Mouse (Mus musculus) stomach, embryonic 14.5 days (tissue): ENCODE measurements around the gene Zfp598. TPM values are rescaled to one million over a fixed set of nuclear protein-coding genes. Genes with fewer than 3 reads are reported as not detected.
A peak's percentile ranks its signal among the peaks of the same experiment; 100 is the strongest.

Experiments
- ATAC-seq: fragments of 200-750 bp; cut with Nextera tagmentation; 2 replicates; pipeline ENCODE4 v1.8.0; 2017; ENCODE audit warnings: low read depth, moderate TSS enrichment; ENCODE audit not compliant: insufficient number of reproducible peaks, insufficient read depth, low FRiP score
- H3K27ac ChIP-seq: fragments of 300-500 bp; sonication (generic); 2 replicates; pipeline ENCODE4 v1.5.1; 2014; ENCODE audit warnings: mild to moderate bottlenecking, low read length, moderate library complexity, mixed read lengths
- H3K27me3 ChIP-seq: fragments of 300-500 bp; sonication (generic); 2 replicates; pipeline ENCODE4 v1.6.1; 2014; ENCODE audit warnings: low read length, control low read depth, mixed read lengths; ENCODE audit not compliant: control insufficient read depth, insufficient read depth
- H3K36me3 ChIP-seq: fragments of 300-500 bp; sonication (generic); 2 replicates; pipeline ENCODE4 v1.6.1; 2014; ENCODE audit warnings: mild to moderate bottlenecking, control low read depth, low read length, moderate library complexity, mixed read lengths; ENCODE audit not compliant: control insufficient read depth, insufficient read depth
- H3K4me1 ChIP-seq: fragments of 300-500 bp; sonication (generic); 2 replicates; pipeline ENCODE4 v1.6.1; 2014; ENCODE audit warnings: low read length, control low read depth, mixed read lengths; ENCODE audit not compliant: control insufficient read depth, insufficient read depth
- H3K4me2 ChIP-seq: fragments of 300-500 bp; sonication (generic); replicated peaks from 2 replicates; pipeline ENCODE4 v1.6.1; 2014; ENCODE audit warnings: low read depth, low read length, control low read depth
- H3K4me3 ChIP-seq: fragments of 300-500 bp; sonication (generic); 2 replicates; pipeline ENCODE4 v1.5.1; 2014; ENCODE audit warnings: low read depth, low read length, control low read depth
- H3K9ac ChIP-seq: fragments of 300-500 bp; sonication (generic); replicated peaks from 2 replicates; pipeline ENCODE4 v1.6.1; 2014; ENCODE audit warnings: low read depth, mild to moderate bottlenecking, control low read depth, low read length, moderate library complexity, mixed read lengths
- H3K9me3 ChIP-seq: fragments of 300-500 bp; sonication (generic); 2 replicates; pipeline ENCODE4 v1.6.1; 2016; ENCODE audit warnings: low read depth, low read length, control low read depth; ENCODE audit not compliant: control insufficient read depth
- WGBS: fragments of 180-500 bp; shearing (Covaris S2); extraction: QIAGEN DNeasy Blood & Tissue Kit; methylation state at CpG from one replicate; pipeline ENCODE4 v1.1.7; 2014; 5-methylcytosine and 5-hydroxymethylcytosine counted together
- polyA plus RNA-seq: library from polyadenylated mRNA; unstranded; fragments of >200 nt; fragmentation: Nextera tagmentation; extraction: Ambion mirVana; gene quantifications from 2 replicates; pipeline ENCODE4 v1.2.1, GENCODE M21; 2014

Zfp598 gene
- polyA plus RNA-seq, 1 experiment from 2014 or later: 24.8 TPM

GRCm38 (mm10) chr17:24642791-24643343 lies 26.6 kb upstream of the Zfp598 start:
- Histone ChIP-seq H3K36me3 (peaks cover 9% of the 10 kb centered on the region; the same call in 1 of the 2 replicates), H3K27me3 (no peaks in the 10 kb centered on the region), H3K4me1 (peaks cover 36% of the 10 kb centered on the region), H3K4me3 (no peak overlapping the region), H3K4me2 (no peak overlapping the region), H3K9me3 (no peaks in the 10 kb centered on the region), H3K27ac (no peak overlapping the region), H3K9ac (no peak overlapping the region)
- 65% methylated on average over 6 of the region's 6 CpGs for WGBS
- no peak for ATAC-seq

GRCm38 (mm10) chr17:24644030-24644715 lies 25.3 kb upstream of the Zfp598 start:
- Histone ChIP-seq H3K4me2 (0 out of 2 replicates have a peak overlapping the region, but pooled peaks have one; percentile 10), H3K9me3 (no peaks in the 10 kb centered on the region), H3K27ac (peak overlapping the region; percentile 80), H3K27me3 (no peaks in the 10 kb centered on the region), H3K4me1 (peaks cover 32% of the 10 kb centered on the region), H3K4me3 (no peak overlapping the region), H3K9ac (peak overlapping the region; percentile 14; the same call in 1 of the 2 replicates), H3K36me3 (peaks cover 8% of the 10 kb centered on the region; the same call in 1 of the 2 replicates)
- WGBS: 36% methylated on average over 7 of the region's 7 CpGs
- ATAC-seq: no peak; the same call in 1 of the 2 replicates

- peak overlapping the region; percentile 14; the same call in 1 of the 2 replicates for H3K9ac ChIP-seq
- peaks cover 29% of the 10 kb centered on the region for H3K4me1 ChIP-seq
- H3K4me2 ChIP-seq: no peak overlapping the region
- WGBS: 75% methylated on average over 9 of the region's 9 CpGs
- H3K27ac ChIP-seq: peak overlapping the region; percentile 80
- peaks cover 3% of the 10 kb centered on the region; the same call in 1 of the 2 replicates for H3K36me3 ChIP-seq
- no peak for ATAC-seq
- H3K9me3 ChIP-seq: no peaks in the 10 kb centered on the region
- H3K4me3 ChIP-seq: no peak overlapping the region
- no peaks in the 10 kb centered on the region for H3K27me3 ChIP-seq
Observed at GRCm38 (mm10) chr17:24644875-24645721, 24.4 kb upstream of the Zfp598 start.

GRCm38 (mm10) chr17:24645916-24646315 lies 23.6 kb upstream of the Zfp598 start:
- Histone ChIP-seq H3K27ac (peak overlapping the region; percentile 80), H3K9me3 (no peaks in the 10 kb centered on the region), H3K4me1 (peaks cover 32% of the 10 kb centered on the region), H3K9ac (no peak overlapping the region), H3K27me3 (no peaks in the 10 kb centered on the region), H3K4me2 (no peak overlapping the region), H3K4me3 (no peak overlapping the region), H3K36me3 (peaks cover 3% of the 10 kb centered on the region; the same call in 1 of the 2 replicates)
- no peak for ATAC-seq
- 76% methylated on average over 3 of the region's 3 CpGs for WGBS

GRCm38 (mm10) chr17:24646381-24646780 lies 23.1 kb upstream of the Zfp598 start:
- Histone ChIP-seq H3K4me1 (peaks cover 32% of the 10 kb centered on the region), H3K4me3 (no peak overlapping the region), H3K27me3 (no peaks in the 10 kb centered on the region), H3K9me3 (no peaks in the 10 kb centered on the region), H3K4me2 (no peak overlapping the region), H3K27ac (no peak overlapping the region), H3K36me3 (peaks cover 3% of the 10 kb centered on the region; the same call in 1 of the 2 replicates), H3K9ac (no peak overlapping the region)
- no peak for ATAC-seq
- WGBS: 87% methylated on average over 4 of the region's 4 CpGs

- no peak overlapping the region for H3K4me3 ChIP-seq
- H3K9me3 ChIP-seq: no peaks in the 10 kb centered on the region
- 83% methylated on average over 11 of the region's 11 CpGs for WGBS
- H3K4me1 ChIP-seq: peaks cover 32% of the 10 kb centered on the region
- no peak for ATAC-seq
- H3K27ac ChIP-seq: no peak overlapping the region
- peaks cover 3% of the 10 kb centered on the region; the same call in 1 of the 2 replicates for H3K36me3 ChIP-seq
- H3K4me2 ChIP-seq: 0 out of 2 replicates have a peak overlapping the region, but pooled peaks have one; percentile 14
- no peak overlapping the region for H3K9ac ChIP-seq
- H3K27me3 ChIP-seq: no peaks in the 10 kb centered on the region
Observed at GRCm38 (mm10) chr17:24647493-24647892, 22.0 kb upstream of the Zfp598 start.

GRCm38 (mm10) chr17:24648731-24649377 lies 20.6 kb upstream of the Zfp598 start:
- Histone ChIP-seq H3K4me3 (peak overlapping the region; percentile 72), H3K4me1 (peaks cover 30% of the 10 kb centered on the region), H3K9me3 (no peaks in the 10 kb centered on the region), H3K27ac (no peak overlapping the region), H3K36me3 (peaks cover 3% of the 10 kb centered on the region; the same call in 1 of the 2 replicates), H3K27me3 (no peaks in the 10 kb centered on the region), H3K9ac (no peak overlapping the region), H3K4me2 (peak overlapping the region; percentile 97)
- 76% methylated on average over 10 of the region's 10 CpGs for WGBS
- no peak for ATAC-seq
